Mouse (Mus musculus) thymus, postnatal 36 days (tissue): ENCODE measurements around the gene Foxp1.
A peak's percentile ranks its signal among the peaks of the same experiment; 100 is the strongest.

Source experiments
- DNase-seq, 2 experiments: peaks; one replicate each; pipeline ENCODE4 v3.0.0; 2022; ENCODE audit warnings: mixed read lengths in 2 of 2

The Foxp1 gene

DNA sequence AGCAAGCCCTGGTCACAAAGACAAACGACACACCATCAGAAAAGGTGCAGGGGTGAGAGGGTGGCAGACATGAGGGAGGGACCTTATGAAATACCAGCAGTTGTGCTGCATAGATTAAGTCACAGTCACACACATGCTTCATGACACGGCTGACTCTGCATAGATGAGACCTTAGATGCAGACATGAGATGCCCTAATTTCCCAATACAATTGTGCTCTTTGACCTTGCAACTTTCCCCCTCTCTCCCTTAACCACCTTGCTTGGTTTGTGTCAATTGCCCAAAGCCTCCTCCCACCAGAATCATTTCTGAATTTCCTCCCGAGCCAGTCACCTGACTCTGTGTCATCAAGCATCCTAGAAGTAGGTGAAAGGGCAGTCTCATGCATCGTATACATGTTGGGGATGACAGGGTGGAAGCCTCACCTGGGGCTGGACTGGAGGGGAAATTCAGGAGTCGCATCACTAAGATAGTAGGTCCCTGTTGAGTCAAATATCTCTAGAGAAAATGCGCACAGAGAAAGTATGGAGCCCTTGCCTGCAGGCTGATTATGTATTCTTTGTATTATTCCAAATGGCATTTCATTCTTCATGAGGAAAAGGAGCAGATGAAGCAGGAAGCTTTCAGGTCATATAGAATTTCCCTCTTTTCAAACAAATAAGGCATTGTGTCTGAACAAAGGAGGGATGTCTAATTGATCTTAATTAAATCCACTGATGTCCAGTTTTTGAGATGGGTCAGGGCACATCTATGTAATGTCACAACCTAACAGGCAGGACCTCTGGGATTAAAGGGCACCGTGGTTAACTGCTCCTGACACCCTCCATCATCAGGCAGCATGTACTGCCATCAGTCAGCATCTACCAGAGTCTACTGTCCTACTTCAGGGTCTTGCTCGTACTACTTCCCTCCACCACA lies 486.8 kb downstream of the Foxp1 start:
- DNase-seq = no peak

DNA sequence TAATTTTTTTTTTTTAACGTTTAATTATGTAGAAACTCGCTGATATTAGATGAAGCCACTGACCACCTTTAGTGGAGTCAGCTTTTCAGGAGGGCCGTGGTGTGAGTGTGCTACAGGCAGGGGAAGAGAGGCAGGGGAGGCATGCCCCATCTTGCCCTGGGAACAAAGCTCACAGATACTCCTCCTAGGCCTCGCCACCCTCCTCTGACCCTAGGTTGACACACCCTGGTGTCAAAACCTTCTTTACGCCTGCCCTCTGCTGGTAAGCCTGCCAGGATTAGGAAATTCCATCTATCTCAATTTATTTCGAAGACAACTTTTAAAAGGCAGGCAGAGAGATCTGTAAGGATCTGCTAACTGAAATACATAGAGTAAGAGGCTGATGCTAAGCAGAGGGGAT lies 489.5 kb downstream of the Foxp1 start:
- peak in 1 of 2 experiments; percentile 23 for DNase-seq

- DNase-seq = no peak
Observed at GRCm38 (mm10) chr6:99031321-99031903, 491.1 kb downstream of the Foxp1 start.

GRCm38 (mm10) chr6:99030251-99030650 lies 492.3 kb downstream of the Foxp1 start:
- DNase-seq = no peak

DNA sequence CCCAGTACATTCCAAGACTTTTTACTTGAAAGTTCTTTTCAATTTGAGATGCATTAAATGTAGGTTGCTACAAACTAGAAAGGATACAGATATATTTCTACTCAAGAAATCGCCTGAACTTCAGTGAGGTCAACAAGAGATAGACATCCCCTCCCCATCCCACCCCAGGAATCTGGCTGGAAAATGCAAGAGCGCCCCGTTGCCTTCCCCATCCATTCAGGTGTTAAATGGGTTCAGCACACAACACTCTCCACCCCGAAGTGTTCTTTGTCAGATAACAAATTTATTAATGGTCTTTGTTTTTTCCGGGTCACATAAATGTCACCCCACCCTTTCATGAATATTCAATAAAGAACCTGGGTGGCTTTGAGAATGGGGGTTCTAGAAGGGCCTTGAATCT lies 493.1 kb downstream of the Foxp1 start:
- no peak for DNase-seq

GRCm38 (mm10) chr6:99028989-99029305 lies 493.6 kb downstream of the Foxp1 start:
- no peak for DNase-seq

DNA sequence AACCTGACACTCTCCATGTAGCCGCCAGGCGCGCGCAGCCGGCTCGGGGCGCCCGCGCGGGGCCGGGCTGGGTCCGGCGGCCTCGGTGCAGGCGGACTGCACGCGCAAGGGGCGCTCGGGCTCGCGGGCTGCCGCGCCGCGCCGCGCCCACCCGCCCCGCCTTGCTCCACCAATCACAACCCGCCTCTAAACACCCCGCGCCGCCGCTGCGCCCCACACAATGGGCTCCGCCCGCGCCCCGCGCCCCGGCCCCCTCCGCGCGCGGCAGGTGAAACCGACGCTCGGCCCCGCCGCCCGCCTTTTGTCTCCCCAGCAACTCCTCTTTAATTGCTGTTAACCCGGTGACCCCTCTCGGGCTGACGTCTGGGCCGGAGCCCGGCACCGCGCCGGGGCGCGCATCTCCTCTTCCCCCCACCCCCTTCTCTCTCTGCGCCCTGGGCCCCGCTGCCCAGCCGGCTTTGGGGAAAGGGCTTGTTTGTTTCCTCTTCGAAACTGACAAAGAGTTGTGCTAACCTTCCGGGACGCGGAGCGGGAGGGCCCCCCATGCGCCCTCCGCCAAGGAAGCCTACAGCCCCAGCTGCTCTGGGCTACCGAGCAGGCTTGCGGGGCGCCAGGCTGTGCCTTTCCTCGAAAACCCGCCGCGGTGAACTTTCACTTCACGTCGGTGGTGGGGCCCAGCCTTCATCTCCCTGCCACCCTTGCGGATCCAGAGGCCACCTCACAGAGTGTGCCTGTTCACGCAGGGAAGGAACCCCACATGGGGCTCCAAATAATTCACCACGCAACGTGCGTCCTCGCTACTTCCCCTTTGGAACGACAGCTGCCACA lies 494.1 kb downstream of the Foxp1 start:
- peak; percentile 70 to 75 for DNase-seq

DNA sequence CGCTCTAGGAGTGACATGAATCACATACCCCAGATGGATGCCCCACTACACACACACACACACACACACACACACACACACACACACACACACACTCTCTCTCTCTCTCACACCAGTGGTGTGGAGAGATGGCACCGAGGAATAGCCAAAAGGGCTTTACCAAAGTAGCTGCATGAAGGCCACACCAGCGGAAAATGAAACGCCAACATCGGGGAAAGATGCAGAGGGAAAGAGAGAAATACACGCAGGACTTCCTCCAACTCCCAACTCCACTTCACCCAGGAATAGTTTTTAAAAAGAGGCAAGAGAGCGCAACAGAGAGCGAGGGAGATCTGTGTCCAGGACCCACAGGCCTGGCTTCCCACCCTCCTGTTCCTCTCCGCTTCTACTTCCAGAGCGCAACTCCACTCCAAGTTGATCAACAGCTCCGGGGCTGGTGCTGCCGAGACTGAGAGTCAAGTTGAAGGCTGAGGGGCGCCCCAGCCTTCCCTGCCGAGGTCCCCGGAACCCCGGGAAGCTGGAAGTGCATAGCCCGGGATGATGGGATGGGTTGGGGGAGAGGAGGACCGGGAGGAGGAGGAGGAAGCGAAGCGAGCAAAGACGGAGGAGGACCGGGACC lies 494.9 kb downstream of the Foxp1 start:
- no peak for DNase-seq

DNA sequence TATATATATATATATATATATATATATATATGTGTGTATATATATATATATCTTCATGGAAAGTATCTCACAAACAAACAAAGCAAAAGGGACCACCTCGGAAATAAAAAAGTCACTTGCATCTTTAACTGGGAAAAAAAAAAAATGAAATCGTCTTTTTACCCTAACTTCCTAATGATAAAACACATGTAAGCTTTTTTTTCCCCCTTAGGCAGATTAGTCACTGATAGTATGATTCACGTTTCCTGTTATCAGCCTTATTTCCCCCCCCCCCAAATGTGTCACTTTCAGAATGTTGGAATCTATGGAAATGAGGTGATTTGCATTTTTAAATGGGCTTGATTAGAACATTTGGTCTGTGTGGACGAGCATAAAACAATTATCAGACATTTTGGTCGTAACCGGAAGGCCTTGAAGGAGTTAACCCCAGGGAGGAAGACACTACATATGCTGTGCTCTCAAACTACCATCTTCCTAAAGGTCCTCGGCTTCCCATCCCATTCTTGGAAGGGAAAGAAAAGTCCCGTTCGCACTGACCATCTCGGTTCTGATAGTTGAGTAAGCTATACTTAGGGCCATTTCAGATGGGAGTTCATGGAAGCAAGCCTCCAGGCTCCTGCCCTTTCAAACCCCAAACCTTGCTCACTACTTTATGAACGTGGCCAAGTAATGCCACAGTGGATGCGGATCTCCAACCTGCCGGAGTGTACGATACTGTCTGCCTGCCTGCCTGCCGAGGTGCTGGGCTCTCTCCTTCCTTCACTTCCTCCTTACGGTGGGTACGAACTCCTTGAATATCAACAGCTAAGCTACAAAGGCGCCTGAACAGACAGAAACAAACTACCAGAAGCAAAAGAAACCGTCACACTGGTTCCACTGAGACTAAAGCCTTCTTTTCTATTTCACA lies 495.6 kb downstream of the Foxp1 start:
- peak; percentile 34 to 37 for DNase-seq

DNA sequence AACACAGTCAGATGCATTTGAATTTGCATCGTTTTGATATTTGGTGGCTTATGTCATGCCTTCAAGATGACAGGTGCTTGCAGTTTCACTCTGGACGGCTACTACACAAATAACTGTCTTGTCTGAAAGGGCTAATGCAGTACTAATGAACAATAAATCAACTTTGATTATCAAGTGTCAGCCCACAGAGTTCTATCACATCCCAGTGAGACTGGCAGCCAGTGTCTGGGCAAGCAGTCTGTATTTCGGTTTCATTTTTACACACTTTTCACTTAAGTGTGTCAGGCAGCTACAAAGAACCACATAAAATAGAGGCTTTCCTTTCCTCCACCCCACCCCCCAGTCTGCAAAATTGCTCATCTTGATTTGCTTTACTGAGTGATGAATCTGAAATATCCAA lies 496.5 kb downstream of the Foxp1 start:
- peak in 1 of 2 experiments; percentile 22 for DNase-seq

GRCm38 (mm10) chr6:99024588-99024987 lies 497.9 kb downstream of the Foxp1 start:
- no peak for DNase-seq

DNA sequence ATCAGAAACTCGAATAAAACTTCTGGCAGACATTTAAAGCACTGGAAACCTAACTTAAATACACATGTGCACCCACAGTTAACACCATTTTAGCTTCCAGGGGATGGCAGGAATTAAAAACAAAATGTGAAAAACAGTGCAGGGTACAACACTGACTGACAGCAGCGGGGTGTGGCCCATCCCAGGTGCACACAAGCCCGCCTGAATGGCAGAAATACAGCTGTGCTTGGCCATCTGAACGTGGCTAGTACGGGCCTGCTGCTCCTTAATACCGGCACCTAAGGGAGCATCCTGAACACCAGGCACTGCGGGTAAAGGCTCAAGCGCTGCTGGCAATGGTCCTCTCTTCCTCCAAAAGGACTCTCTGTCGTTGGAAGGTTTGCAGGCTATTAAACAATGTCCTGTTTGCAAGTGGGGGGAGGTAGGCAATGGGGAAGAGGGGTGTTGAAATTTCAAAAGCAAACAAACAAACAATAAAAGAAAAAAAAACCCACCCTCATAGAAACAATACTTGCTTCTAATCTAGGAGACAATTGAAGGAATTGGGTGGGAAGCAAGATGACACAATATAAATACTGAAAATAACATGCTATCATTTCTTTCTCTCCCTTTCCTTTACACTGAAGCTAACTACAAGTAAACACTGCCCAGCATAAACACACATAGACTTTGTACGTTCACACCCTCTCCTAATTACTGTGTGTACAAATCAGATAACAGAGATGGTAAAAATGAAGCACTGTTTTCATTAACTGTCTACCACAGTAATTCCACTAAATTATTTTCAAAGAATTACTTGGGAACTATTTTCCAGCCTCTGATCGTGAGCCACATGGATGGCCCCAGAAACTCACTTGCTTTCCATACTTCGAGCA lies 501.7 kb downstream of the Foxp1 start:
- no peak for DNase-seq

GRCm38 (mm10) chr6:99019716-99020115 lies 502.8 kb downstream of the Foxp1 start:
- DNase-seq = no peak

GRCm38 (mm10) chr6:99019266-99019665 lies 503.3 kb downstream of the Foxp1 start:
- DNase-seq = no peak

GRCm38 (mm10) chr6:99013866-99014502 lies 508.5 kb downstream of the Foxp1 start:
- no peak for DNase-seq

GRCm38 (mm10) chr6:99013119-99013865 lies 509.2 kb downstream of the Foxp1 start:
- DNase-seq = no peak

DNA sequence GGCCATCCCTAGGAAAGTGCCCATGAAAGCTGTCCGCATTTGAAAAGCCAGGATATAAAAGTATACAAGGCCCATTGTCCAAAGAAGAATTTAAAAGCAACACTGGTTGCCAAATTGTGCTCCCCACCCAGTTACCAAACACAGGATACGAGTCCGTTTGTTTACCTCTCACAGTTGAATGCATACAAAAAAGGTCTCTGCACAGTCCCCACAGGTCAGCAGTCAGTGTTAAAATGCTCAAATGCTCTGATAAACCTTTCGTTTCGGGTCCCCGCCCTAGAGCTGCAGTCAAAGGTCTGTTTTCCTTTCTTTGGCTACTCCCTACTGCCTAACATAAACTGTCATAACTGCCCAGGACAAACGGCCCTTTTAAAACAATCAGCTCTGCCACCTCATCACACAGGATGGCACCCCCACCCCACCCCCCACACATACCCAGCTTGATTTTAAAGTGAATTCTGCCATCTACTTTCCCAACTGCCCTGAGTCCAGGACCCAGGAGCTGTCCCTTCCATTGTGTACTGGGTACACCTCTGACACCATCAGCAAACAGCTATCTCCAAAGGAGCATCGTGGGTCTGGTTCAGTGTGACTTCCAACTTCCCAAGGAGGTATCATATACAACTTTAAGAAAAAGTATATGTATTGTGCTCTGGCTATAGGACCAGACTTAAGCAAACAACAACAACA lies 510.5 kb downstream of the Foxp1 start:
- no peak for DNase-seq

DNA sequence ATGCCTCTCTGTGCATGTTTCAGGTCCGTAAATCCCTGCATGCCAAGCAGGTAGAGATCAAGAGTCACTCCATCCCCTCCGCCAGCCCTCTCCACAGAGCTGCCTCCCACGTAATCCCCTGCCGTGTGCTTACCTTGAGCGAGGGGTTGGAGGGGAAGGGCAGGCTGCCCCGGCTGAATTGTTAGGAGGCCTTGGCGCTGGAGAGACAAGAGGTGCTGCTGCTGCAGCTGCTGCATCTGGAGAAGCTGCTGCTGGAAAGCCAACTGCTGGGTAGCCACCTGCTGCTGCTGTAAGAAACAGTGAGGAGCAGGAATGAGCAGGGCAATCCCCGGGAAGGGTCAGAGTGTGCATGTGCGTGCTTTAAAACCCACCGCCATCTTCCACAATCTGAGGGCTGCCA lies 512.8 kb downstream of the Foxp1 start:
- no peak for DNase-seq

DNA sequence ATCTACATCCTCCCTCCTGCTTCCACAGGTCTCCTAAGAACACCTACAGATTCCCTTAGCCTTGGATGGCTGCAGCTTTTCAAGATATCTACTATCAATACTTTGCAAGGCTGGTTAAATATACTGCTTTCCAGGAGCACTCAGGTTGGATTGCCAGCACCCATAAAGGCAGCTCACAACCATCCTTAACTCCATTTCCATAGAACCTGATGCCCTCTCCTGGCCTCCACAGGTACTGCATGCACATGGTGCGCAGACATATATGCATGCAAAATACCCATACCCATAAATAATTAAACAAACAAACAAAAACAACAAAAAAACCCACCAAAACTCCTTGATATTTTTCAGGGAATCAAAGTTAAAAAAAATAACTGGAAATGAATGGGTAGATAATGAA lies 514.0 kb downstream of the Foxp1 start:
- DNase-seq = no peak
